Mouse (Mus musculus) adrenal gland, postnatal 36 days (tissue): ENCODE results near the gene Olfr1507. TPM values are rescaled to one million over a fixed set of nuclear protein-coding genes. Genes with fewer than 3 reads are reported as not detected.

Experiments used
- DNase-seq, 2 experiments: peaks; one replicate each; pipeline ENCODE4 v3.0.0; 2021; ENCODE audit warnings: mixed read lengths in 1 of 2
- long read RNA-seq, 2 experiments: library from polyadenylated mRNA; stranded (forward); transcript quantifications; one replicate each; pipeline ENCODE4 v2.0.0; 2021; ENCODE audit warnings: borderline sequencing depth in 2 of 2
- total RNA-seq, 2 experiments: library from RNA; stranded (reverse); gene quantifications; 2 replicates each; pipeline ENCODE4 v1.2.3; 2021

The Olfr1507 gene
- total RNA-seq: not detected
- long read RNA-seq, experiment 1: 0 reads
- long read RNA-seq, experiment 2: 0 reads

- no peak for DNase-seq
Observed at GRCm38 (mm10) chr14:52495516-52495915, at the start of gene Olfr1507. Gene Olfr1507 (minus strand): TSS chr14:52495749.

- no peak for DNase-seq
Observed at GRCm38 (mm10) chr14:52533336-52533735, 37.8 kb upstream of the Olfr1507 start.

- DNase-seq: no peak
Observed at GRCm38 (mm10) chr14:52524952-52525351, 29.4 kb upstream of the Olfr1507 start.

DNA sequence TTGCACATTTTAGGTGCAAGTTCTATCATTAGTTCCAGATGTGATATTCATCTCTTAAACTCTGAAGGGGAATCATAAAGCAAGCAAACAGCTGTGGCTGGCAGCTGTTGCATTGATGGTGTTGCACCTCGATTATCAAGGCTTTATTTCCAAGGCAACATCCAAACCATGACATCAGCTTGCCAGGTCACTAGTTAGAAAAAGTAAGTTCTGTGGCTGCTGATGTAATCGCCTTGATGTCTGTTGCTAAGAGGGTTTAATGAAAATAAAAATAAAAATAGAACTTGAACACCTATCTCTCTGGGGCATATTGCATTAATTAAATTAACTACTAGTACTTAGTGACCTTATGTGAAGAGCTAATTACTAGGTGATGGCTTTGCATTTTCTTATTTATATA, 28.2 kb downstream of the Olfr1507 start, which contains the start of gene Olfr1508:
Gene Olfr1508 (minus strand): TSS at position 101 of the 400 bp plus-strand sequence.
- no peak for DNase-seq

DNA sequence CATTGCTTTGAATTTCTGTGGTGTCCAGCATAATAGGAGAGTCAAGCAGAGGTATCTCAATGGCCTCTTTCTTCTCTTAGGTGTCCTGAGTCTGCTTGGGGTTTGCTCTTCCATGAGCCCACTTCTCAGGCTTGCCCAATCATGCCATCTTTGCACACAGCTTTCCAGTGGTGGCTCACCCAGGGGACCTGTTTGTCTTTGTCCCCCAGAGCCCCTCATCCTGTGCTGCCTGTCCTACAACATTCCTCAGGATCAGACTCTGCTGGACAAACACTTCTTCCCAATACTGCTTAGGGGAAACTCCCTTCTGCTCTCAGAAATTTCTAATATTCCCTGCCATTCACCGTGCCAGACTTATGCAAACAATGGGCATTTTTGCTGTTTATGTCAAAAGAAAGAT, 29.8 kb downstream of the Olfr1507 start:
- no peak for DNase-seq

- DNase-seq: no peak
Observed at GRCm38 (mm10) chr14:52461928-52462327, 33.6 kb downstream of the Olfr1507 start.

DNA sequence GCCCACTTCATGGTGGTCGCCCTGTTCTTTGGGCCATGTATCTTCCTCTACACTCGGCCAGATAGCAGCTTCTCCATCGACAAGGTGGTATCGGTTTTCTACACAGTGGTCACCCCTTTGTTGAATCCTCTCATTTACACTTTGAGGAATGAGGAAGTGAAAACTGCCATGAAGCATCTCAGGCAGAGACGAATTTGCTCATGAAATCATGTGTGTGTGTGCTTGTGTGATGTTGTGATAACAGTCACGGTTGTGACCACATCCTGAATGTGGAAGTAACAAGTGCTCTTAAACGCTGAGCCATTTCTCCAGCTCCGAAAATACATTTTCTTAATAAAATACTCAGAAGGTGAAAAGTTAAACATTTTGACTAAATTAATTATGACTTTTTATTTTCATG, 44.4 kb downstream of the Olfr1507 start:
- DNase-seq: no peak

- no peak for DNase-seq
Observed at GRCm38 (mm10) chr14:52442690-52443089, 52.9 kb downstream of the Olfr1507 start, which contains the start of gene Olfr1509. Gene Olfr1509 (plus strand): TSS chr14:52442990.

Other genes starting within 250 kb of the Olfr1507 start
- gene Chd8, start 238.0 kb downstream of the Olfr1507 start, total RNA-seq: 10 to 100 TPM; 90.1 to 92.4 TPM
- gene Tox4, start 216.6 kb downstream of the Olfr1507 start, total RNA-seq: 10 to 100 TPM; 55.3 to 70.4 TPM
- gene Rab2b, start 216.2 kb downstream of the Olfr1507 start, total RNA-seq: 10 to 100 TPM; 38.2 to 45.1 TPM
- 10 to 100 TPM; 36.1 to 47.3 TPM for gene Mettl3, start 190.6 kb downstream of the Olfr1507 start, total RNA-seq
- 1 to 10 TPM; 6.7 to 7.5 TPM for gene Sall2, start 167.0 kb downstream of the Olfr1507 start, total RNA-seq
- gene Olfr1513, start 139.3 kb downstream of the Olfr1507 start, total RNA-seq: not detected
- not detected for gene Olfr1512, start 116.6 kb downstream of the Olfr1507 start, total RNA-seq
- gene Olfr1511, start 98.4 kb downstream of the Olfr1507 start, total RNA-seq: not detected
- gene Olfr1510, start 81.4 kb downstream of the Olfr1507 start, total RNA-seq: not detected
- not detected for gene Olfr1509, start 52.8 kb downstream of the Olfr1507 start, total RNA-seq
- gene Olfr1508, start 28.3 kb downstream of the Olfr1507 start, total RNA-seq: not detected